In the genomic region with DNA sequence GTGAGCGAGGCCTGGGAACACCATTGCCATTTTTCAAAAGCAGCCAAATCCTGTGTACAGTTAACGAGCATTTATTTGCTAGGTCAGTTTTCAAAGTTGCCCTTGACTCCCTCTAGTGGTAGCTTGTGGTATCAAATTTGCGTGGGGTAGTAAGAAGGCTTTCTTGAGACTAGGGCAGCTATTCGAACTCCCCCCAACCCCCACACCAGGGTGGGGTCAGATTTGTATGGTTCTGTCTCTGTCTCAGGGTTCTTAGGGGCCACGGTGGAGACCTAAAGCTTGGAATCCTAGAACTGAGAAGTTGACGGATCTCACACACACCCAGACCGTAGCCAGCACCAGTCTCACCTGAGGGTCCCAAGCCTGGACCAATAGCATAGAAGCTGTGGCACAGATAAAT, we compare ENCODE assay signal across 7 mouse cellular contexts. TPM values are rescaled to one million over a fixed set of nuclear protein-coding genes. Genes with fewer than 3 reads are reported as not detected.
DNase-seq lines count a peak whose midpoint lies in the region; ATAC-seq and TF ChIP-seq lines count a peak whose summit lies in the region.

No protein-coding gene starts in this region.

- no peak for TF ChIP-seq POLR2A in bone marrow macrophage, adult 2 months (IDR thresholded peaks at IDR 0.05; ENCODE audit: borderline replicate concordance, low read depth, low read length)

- H3K27ac ChIP-seq in bone marrow macrophage, adult 2 months (ENCODE audit: insufficient read depth, low read depth, low read length) = no peak overlapping the region
- no peak overlapping the region for H3K27ac ChIP-seq in hindbrain, postnatal 0 days

- ATAC-seq in erythroblast, adult 5-6 weeks (replicated peaks; ENCODE audit: low FRiP score, poor library complexity, severe bottlenecking) = peak; percentile 74
- peak; percentile 55 for ATAC-seq in hindbrain, postnatal 0 days

- peak; percentile 60 for DNase-seq in MN1 (ENCODE audit: low spot score)
- DNase-seq in hindbrain, postnatal 0 days (ENCODE audit: low spot score) = peak; percentile 91
- DNase-seq in left cerebral cortex, adult 11 months (ENCODE audit: low spot score) = peak; percentile 71
- peak; percentile 71 for DNase-seq in lung, postnatal 25 days (ENCODE audit: low spot score)
- peak; percentile 47 to 53 for DNase-seq in right cerebral cortex, postnatal 36 days (ENCODE audit: low spot score in 2 of 2)

- H3K4me2 ChIP-seq in hindbrain, postnatal 0 days (ENCODE audit: low read depth, low read length) = no peak overlapping the region

- no peaks in the 10 kb centered on the region for H3K9me3 ChIP-seq in hindbrain, postnatal 0 days (ENCODE audit: low read length)

- H3K9ac ChIP-seq in hindbrain, postnatal 0 days (replicated peaks; ENCODE audit: low read length) = no peak overlapping the region

- peak; percentile 39; the same call in 1 of the 2 replicates for TF ChIP-seq CTCF in bone marrow macrophage, adult 2 months (IDR thresholded peaks at IDR 0.05; ENCODE audit: low read depth, low read length)
- TF ChIP-seq CTCF in hindbrain, postnatal 0 days (IDR thresholded peaks at IDR 0.05; ENCODE audit: low read depth) = peak; percentile 88

- H3K4me3 ChIP-seq in bone marrow macrophage, adult 2 months (ENCODE audit: insufficient read depth, low read length) = no peak overlapping the region
- H3K4me3 ChIP-seq in hindbrain, postnatal 0 days (ENCODE audit: low read length) = no peak overlapping the region

- WGBS in hindbrain, postnatal 0 days = 20% methylated on average over 7 of the region's 7 CpGs

- no peaks in the 10 kb centered on the region for H3K4me1 ChIP-seq in bone marrow macrophage, adult 2 months (ENCODE audit: control insufficient read depth, insufficient read depth, low read length)
- H3K4me1 ChIP-seq in hindbrain, postnatal 0 days (ENCODE audit: insufficient read depth, low read length) = no peaks in the 10 kb centered on the region

- no peaks in the 10 kb centered on the region for H3K36me3 ChIP-seq in hindbrain, postnatal 0 days (ENCODE audit: insufficient read depth, low read length)

- H3K27me3 ChIP-seq in hindbrain, postnatal 0 days (ENCODE audit: insufficient read depth, low read length) = no peaks in the 10 kb centered on the region

RNA-seq across cellular contexts. Expression of a gene that starts 18.7 kb away (rescaled TPM):
- 497 and 499 TPM in 2 replicates for polyA plus RNA-seq in bone marrow macrophage, adult 2 months (2012; ENCODE audit: insufficient read depth, insufficient read length, missing spikeins)
- total RNA-seq in erythroblast, adult 5-6 weeks (2015; ENCODE audit: low replicate concordance) = 7.9 and 20.8 TPM in 2 replicates
- 5.0 and 8.6 TPM in 2 replicates for total RNA-seq in erythroblast, adult 5-6 weeks (2017; ENCODE audit: low replicate concordance)
- 11.6 and 17.4 TPM in 2 replicates for total RNA-seq in hindbrain, postnatal 0 days (2014; rRNA removed)
- 21.1 and 21.7 TPM in 2 replicates for polyA plus RNA-seq in hindbrain, postnatal 0 days (2015; fragmentation: Nextera tagmentation; extraction: Ambion mirVana)

RNA-seq across cellular contexts. Expression of a gene that starts 53.1 kb away (rescaled TPM):
- 65.3 and 69.5 TPM in 2 replicates for polyA plus RNA-seq in bone marrow macrophage, adult 2 months (2012; ENCODE audit: insufficient read depth, insufficient read length, missing spikeins)
- total RNA-seq in erythroblast, adult 5-6 weeks (2015; ENCODE audit: low replicate concordance) = 10.9 and 24.0 TPM in 2 replicates
- 12.8 and 21.6 TPM in 2 replicates for total RNA-seq in erythroblast, adult 5-6 weeks (2017; ENCODE audit: low replicate concordance)
- total RNA-seq in hindbrain, postnatal 0 days (2014; rRNA removed) = 82.0 and 112 TPM in 2 replicates
- polyA plus RNA-seq in hindbrain, postnatal 0 days (2015; fragmentation: Nextera tagmentation; extraction: Ambion mirVana) = 61.8 and 65.3 TPM in 2 replicates
